Mouse (Mus musculus) heart, embryonic 12.5 days (tissue): Measurements from ENCODE around the gene Ide. TPM values are rescaled to one million over a fixed set of nuclear protein-coding genes. Genes with fewer than 3 reads are reported as not detected.
"Not testable (repeated sequence)": the region's sequence is repeated elsewhere in the genome, so short reads cannot be mapped to it uniquely, and the experiment has no call there.

ENCODE experiments used
- ATAC-seq: fragments of 200-750 bp; cut with Nextera tagmentation; 2 replicates; pipeline ENCODE4 v1.8.0; 2017; ENCODE audit warnings: moderate TSS enrichment, moderate library complexity; ENCODE audit not compliant: insufficient number of reproducible peaks, low FRiP score
- H3K27ac ChIP-seq: fragments of 300-500 bp; sonication (generic); 2 replicates; pipeline ENCODE4 v1.5.1; 2016; ENCODE audit warnings: mild to moderate bottlenecking, moderate library complexity; ENCODE audit not compliant: poor library complexity, severe bottlenecking
- H3K27me3 ChIP-seq: fragments of 300-500 bp; sonication (generic); replicated peaks from 2 replicates; pipeline ENCODE4 v1.6.1; 2016; ENCODE audit warnings: mild to moderate bottlenecking, moderate library complexity
- H3K36me3 ChIP-seq: fragments of 300-500 bp; sonication (generic); 2 replicates; pipeline ENCODE4 v1.6.1; 2016; ENCODE audit warnings: mild to moderate bottlenecking, moderate library complexity
- H3K4me1 ChIP-seq: fragments of 300-500 bp; sonication (generic); replicated peaks from 2 replicates; pipeline ENCODE4 v1.6.1; 2016; ENCODE audit warnings: mild to moderate bottlenecking
- H3K4me2 ChIP-seq: fragments of 300-500 bp; sonication (generic); 2 replicates; pipeline ENCODE4 v1.6.1; 2016; ENCODE audit warnings: mild to moderate bottlenecking, moderate library complexity
- H3K4me3 ChIP-seq: fragments of 300-500 bp; sonication (generic); 2 replicates; pipeline ENCODE4 v1.5.1; 2016; ENCODE audit warnings: mild to moderate bottlenecking
- H3K9ac ChIP-seq: fragments of 300-500 bp; sonication (generic); 2 replicates; pipeline ENCODE4 v1.6.1; 2016; ENCODE audit warnings: mild to moderate bottlenecking, moderate library complexity
- H3K9me3 ChIP-seq: fragments of 300-500 bp; sonication (generic); replicated peaks from 2 replicates; pipeline ENCODE4 v1.6.1; 2016; ENCODE audit warnings: mild to moderate bottlenecking, moderate library complexity
- WGBS: fragments of 180-500 bp; shearing (Covaris S2); methylation state at CpG from one replicate; pipeline ENCODE4 v1.1.7; 2016; 5-methylcytosine and 5-hydroxymethylcytosine counted together
- polyA plus RNA-seq: library from polyadenylated mRNA; unstranded; fragments of >200 nt; fragmentation: Nextera tagmentation; extraction: Ambion mirVana; gene quantifications from 2 replicates; pipeline ENCODE4 v1.2.1, GENCODE M21; 2016

The Ide gene
- polyA plus RNA-seq, 1 experiment from 2014 or later, result 62.7 TPM

DNA sequence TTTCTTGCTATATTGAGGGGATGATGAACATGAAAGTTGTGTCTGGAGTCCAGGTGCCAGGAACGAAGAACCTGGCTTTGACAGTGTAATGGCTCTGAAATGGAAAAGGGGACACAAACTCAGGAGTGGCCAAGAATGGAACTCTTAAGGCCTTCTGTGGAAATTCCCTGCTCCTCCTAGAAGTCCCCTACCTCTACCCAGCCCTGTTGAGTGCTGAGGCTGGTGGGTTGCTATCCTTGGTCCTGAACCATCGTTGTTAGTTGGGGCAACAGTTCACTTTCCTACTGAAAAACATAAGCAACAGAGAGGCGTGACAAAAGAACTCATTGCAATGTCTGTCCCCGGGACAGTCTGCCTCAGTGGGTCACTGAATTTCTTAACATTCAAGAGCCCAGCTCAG is 98.6 kb downstream of the Ide start:
- no peaks in the 10 kb centered on the region for H3K9me3 ChIP-seq
- no peak overlapping the region for H3K4me3 ChIP-seq
- H3K27me3 ChIP-seq, result peaks cover 30% of the 10 kb centered on the region
- ATAC-seq, result no peak
- WGBS, result 15% methylated on average over 4 of the region's 4 CpGs
- H3K36me3 ChIP-seq, result no peaks in the 10 kb centered on the region
- no peak overlapping the region for H3K9ac ChIP-seq
- H3K4me1 ChIP-seq, result peaks cover 8% of the 10 kb centered on the region
- H3K4me2 ChIP-seq, result no peak overlapping the region
- H3K27ac ChIP-seq, result no peak overlapping the region

DNA sequence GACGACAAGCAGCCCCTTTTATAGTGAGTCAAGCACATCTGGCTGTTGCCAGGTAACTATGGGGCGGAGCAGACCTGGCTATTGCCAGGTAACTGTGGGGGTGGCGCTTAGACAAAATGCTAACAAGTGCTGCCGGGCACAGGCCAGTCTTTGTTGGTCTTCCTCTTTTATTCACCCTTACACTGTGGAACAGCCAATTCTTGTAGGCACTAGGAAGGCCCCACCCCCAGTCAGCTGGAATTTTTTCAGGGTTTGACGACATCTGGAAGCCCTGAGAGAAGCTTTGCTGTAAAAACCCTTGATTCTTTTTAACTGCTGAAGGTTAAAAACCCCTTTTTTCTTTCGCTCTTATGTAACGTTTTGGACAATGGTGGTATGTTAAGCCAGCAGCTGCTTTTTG is 99.0 kb downstream of the Ide start:
- no peak overlapping the region for H3K9ac ChIP-seq
- H3K4me2 ChIP-seq, result peak overlapping the region; percentile 20; the same call in 1 of the 2 replicates
- H3K27ac ChIP-seq, result no peak overlapping the region
- H3K4me3 ChIP-seq, result no peak overlapping the region
- ATAC-seq, result peak; percentile 41
- H3K36me3 ChIP-seq, result no peaks in the 10 kb centered on the region
- H3K9me3 ChIP-seq, result no peaks in the 10 kb centered on the region
- WGBS, result 17% methylated on average over 7 of the region's 7 CpGs
- peaks cover 33% of the 10 kb centered on the region for H3K27me3 ChIP-seq
- peaks cover 12% of the 10 kb centered on the region for H3K4me1 ChIP-seq

DNA sequence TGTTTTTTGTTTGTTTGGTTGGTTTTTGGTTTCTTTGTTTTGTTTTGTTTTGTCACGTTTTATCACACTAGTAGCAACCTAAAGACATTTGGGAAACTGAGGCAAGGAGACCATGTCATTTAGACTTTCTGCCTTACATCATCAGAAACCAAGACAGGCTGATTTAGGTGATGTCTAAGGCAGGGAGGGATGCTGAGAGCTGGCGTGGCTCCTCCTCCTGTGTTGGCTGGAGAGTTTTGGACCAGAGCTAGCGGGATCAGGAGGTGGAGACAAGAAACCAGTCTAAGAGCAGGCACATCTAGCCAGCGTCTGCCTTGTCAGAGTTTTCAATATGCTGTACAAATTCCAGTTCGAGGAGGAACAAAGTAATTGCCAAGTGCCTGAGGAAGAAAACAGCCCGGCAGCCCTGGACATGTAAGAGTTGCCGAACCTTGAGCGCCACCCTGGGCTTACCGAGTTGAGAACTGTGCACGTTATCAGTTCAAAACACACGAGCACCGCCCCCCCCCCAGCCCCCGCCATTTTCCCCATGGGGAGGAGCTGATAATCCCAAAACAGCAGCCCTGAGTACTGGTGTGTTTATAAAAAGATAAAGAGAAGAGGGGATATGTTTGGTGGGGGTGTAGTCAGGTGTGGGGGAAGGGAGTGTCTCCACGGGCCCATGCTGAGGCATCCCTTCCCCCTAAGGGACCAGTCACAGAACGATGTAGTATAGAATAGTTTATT is 99.8 kb downstream of the Ide start:
- 6% methylated on average over 15 of the region's 15 CpGs for WGBS
- ATAC-seq, result peak; percentile 87
- Histone ChIP-seq H3K9me3 (no peaks in the 10 kb centered on the region), H3K27ac (peak overlapping the region; percentile 52), H3K4me1 (peaks cover 13% of the 10 kb centered on the region), H3K4me2 (peak overlapping the region; percentile 20), H3K9ac (no peak overlapping the region), H3K36me3 (no peaks in the 10 kb centered on the region), H3K4me3 (no peak overlapping the region), H3K27me3 (peaks cover 35% of the 10 kb centered on the region)

DNA sequence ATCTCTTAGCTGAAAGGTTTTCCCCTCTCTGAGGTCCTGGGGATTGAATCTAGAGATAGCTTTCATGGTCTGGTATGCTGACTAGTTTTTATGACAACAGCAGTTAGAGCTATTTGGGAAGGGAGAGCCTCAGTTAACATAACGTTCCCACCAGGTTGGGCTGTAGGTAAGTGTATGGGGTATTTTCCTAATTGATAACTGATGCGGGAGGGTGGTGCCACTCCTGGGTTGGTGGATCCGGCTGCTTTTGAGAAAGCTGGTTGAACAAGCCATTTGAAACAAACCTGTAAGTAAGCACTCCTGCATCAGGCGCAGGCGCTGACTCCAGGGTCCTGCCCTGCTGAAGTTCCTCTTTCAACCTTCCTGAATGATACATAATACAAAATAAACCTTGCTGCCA is 100.3 kb downstream of the Ide start:
- Histone ChIP-seq H3K9me3 (no peaks in the 10 kb centered on the region), H3K27ac (peak overlapping the region; percentile 52; the same call in 1 of the 2 replicates), H3K27me3 (peaks cover 40% of the 10 kb centered on the region), H3K4me1 (peaks cover 13% of the 10 kb centered on the region), H3K4me3 (no peak overlapping the region), H3K9ac (no peak overlapping the region), H3K4me2 (peak overlapping the region; percentile 20; the same call in 1 of the 2 replicates), H3K36me3 (no peaks in the 10 kb centered on the region)
- WGBS, result 37% methylated on average over 5 of the region's 5 CpGs
- ATAC-seq, result no peak

DNA sequence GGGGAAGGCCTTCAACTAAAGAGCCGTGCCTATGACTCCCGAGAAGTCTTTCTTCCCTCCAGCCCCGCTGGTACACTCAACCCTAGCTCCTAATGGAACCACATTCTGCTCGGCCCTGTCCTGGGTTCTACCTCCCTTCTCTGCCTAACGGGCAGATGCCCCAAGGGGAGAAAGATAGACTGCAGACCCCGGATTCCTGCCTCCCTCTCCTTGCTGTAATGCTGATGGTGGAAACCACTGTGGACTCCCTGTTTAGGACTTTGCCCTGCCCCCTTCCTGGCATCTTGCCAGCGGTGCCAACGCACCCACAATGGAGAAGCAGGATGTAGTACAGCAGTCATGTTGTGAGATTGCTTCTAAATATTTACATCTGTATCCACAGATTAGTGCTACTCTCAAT is 101.8 kb downstream of the Ide start:
- no peak overlapping the region for H3K4me3 ChIP-seq
- ATAC-seq, result no peak
- H3K9me3 ChIP-seq, result no peaks in the 10 kb centered on the region
- H3K27me3 ChIP-seq, result peaks cover 47% of the 10 kb centered on the region
- peak overlapping the region; percentile 74; the same call in 1 of the 2 replicates for H3K4me2 ChIP-seq
- H3K27ac ChIP-seq, result no peak overlapping the region
- WGBS, result 52% methylated on average over 8 of the region's 8 CpGs
- no peaks in the 10 kb centered on the region for H3K36me3 ChIP-seq
- H3K4me1 ChIP-seq, result peaks cover 13% of the 10 kb centered on the region
- no peak overlapping the region for H3K9ac ChIP-seq

DNA sequence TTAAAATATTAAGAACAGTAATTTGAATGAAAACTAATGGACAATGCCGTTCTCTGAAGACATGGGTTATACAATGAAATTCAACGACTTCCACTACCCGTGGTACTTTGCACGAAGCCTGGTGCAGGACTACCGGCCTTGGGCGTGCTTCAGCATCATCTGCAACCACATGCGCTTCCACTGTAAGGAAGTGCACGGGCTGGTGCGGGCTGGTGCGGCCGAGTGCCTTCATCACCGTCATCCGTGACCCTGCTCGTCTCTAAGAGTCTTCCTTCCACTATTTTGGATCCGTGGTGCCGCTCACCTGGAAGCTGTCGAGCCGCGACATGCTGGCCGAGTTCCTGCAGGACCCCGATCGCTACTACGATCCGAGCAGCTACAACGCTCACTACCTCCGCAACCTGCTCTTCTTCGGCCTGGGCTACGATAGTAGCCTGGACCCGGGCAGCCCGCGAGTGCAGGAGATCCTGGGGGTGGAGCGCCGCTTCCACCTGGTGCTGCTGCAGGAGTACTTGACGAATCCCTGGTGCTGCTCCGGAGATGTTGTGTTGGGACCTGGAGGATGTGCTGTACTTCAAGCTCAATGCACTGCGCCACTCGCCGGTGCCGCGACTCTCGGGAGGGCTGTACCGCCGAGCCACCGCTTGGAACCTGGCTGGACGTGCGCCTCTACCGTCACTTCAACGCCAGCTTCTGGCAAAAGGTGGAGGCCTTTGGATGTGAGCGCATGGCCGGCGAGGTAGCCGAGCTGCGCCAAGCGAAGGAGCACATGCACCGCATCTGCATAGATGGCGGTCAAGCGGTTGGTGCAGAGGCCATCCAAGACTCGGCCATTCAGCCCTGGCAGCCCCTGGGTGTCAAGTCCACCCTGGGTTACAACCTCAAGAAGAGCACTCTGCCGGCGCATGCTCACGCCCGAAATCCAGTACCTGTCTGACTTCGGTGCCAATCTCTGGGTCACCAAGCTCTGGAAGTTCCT is 103.8 kb downstream of the Ide start:
- peaks cover 13% of the 10 kb centered on the region for H3K4me1 ChIP-seq
- H3K36me3 ChIP-seq, result no peaks in the 10 kb centered on the region
- H3K27ac ChIP-seq, result no peak overlapping the region
- ATAC-seq, result peak; percentile 36
- no peaks in the 10 kb centered on the region for H3K9me3 ChIP-seq
- peaks cover 47% of the 10 kb centered on the region for H3K27me3 ChIP-seq
- peak overlapping the region; percentile 74 for H3K4me2 ChIP-seq
- WGBS, result 4% methylated on average over 63 of the region's 63 CpGs
- peak overlapping the region; percentile 44 for H3K4me3 ChIP-seq
- H3K9ac ChIP-seq, result peak overlapping the region; percentile 18; the same call in 1 of the 2 replicates

DNA sequence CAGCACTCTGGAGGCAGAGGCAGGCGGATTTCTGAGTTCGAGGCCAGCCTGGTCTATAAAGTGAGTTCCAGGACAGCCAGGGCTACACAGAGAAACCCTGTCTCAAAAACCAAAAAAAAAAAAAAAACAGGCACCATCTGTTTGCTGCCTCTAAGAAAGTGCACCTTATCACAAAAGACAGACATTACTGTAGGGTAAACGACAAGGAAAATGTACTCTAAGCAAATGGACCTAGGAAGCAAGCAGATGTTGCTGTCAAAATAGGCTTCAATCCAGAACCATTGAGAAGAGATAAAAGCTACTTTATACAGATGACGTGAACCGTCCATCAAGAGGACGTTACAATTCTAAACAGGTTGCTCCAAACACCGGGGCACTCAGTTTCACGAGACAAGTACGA is 105.1 kb downstream of the Ide start:
- peak; percentile 65 for ATAC-seq
- not testable (repeated sequence) for H3K4me2 ChIP-seq
- WGBS, result 59% methylated on average over 9 of the region's 9 CpGs

DNA sequence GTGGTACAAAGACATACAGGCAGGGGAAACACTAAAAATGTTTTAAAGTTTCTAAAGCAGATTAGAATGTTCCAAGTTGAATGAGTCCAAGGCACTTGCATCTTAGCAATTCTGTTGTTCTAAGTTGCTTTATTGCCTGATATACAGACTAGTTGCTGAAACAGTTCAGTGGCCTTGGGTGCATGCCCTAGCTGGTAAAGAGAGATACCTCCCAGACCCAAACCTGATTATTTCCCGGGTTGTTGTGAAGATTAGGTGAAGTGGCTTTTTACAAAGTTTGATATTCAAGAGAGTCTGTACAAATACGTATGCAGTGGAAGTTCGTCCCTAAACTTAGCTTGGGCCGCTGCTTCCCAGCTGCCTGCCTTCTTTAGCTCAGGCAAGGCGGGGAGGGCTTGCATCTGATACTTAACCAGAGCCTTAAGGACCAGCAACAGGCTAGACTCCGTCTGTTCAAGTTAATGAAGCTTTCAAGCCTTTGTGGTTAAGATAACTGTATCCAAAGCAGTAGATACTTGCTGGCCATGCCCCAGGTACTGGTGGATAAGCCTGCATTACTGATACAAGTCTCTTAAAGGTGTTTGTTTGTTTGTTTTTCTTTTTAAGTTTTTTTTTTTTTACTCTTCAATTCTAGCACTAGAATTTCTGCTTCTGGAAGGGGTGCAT is 112.3 kb downstream of the Ide start:
- Histone ChIP-seq H3K4me2 (no peak overlapping the region), H3K4me3 (no peak overlapping the region), H3K27me3 (no peaks in the 10 kb centered on the region), H3K9me3 (no peaks in the 10 kb centered on the region), H3K36me3 (peaks cover 31% of the 10 kb centered on the region), H3K27ac (no peak overlapping the region), H3K4me1 (no peaks in the 10 kb centered on the region), H3K9ac (no peak overlapping the region)
- WGBS, result 66% methylated on average over 6 of the region's 6 CpGs
- no peak for ATAC-seq

More for the DNA sequence above, 105.1 kb downstream of the Ide start:
- not testable (repeated sequence) for H3K9ac ChIP-seq, H3K36me3 ChIP-seq, H3K4me3 ChIP-seq, H3K9me3 ChIP-seq, H3K27ac ChIP-seq, H3K4me1 ChIP-seq
- H3K27me3 ChIP-seq, result peaks cover 42% of the 10 kb centered on the region

Other genes with a start within 250 kb of the Ide start
- gene March5, start 130.3 kb downstream of the Ide start, polyA plus RNA-seq, result 101 and 103 TPM in 2 replicates
- 6.8 and 9.5 TPM in 2 replicates for gene Cpeb3, start 129.3 kb downstream of the Ide start, polyA plus RNA-seq
- gene Kif11, start 38.6 kb upstream of the Ide start, polyA plus RNA-seq, result 53.6 and 57.7 TPM in 2 replicates
- 13.4 and 14.0 TPM in 2 replicates for gene Hhex, start 97.0 kb upstream of the Ide start, polyA plus RNA-seq
- gene Exoc6, start 212.6 kb upstream of the Ide start, polyA plus RNA-seq, result 21.7 and 21.8 TPM in 2 replicates